Mouse (Mus musculus) hindbrain, postnatal 0 days (tissue): Measurements from ENCODE around the gene Tgm4. TPM values are rescaled to one million over a fixed set of nuclear protein-coding genes. Genes with fewer than 3 reads are reported as not detected.

ENCODE experiments used
- ATAC-seq: fragments of 200-750 bp; cut with Nextera tagmentation; 2 replicates; pipeline ENCODE4 v1.8.0; 2017; ENCODE audit warnings: mild to moderate bottlenecking, moderate TSS enrichment, moderate library complexity
- DNase-seq: peaks from one replicate; pipeline ENCODE4 v3.0.0-alpha.2; 2015; ENCODE audit warnings: low spot score
- H3K27ac ChIP-seq: fragments of 300-500 bp; sonication (generic); 2 replicates; pipeline ENCODE4 v1.5.1; 2014; ENCODE audit warnings: mild to moderate bottlenecking
- H3K27me3 ChIP-seq: fragments of 300-500 bp; sonication (generic); 2 replicates; pipeline ENCODE4 v1.6.1; 2014; ENCODE audit warnings: low read length, mixed read lengths; ENCODE audit not compliant: insufficient read depth
- H3K36me3 ChIP-seq: fragments of 300-500 bp; sonication (generic); 2 replicates; pipeline ENCODE4 v1.6.1; 2014; ENCODE audit warnings: low read length, mixed read lengths; ENCODE audit not compliant: insufficient read depth
- H3K4me1 ChIP-seq: fragments of 300-500 bp; sonication (generic); 2 replicates; pipeline ENCODE4 v1.6.1; 2014; ENCODE audit warnings: antibody characterized with exemption, low read length, mixed read lengths; ENCODE audit not compliant: insufficient read depth
- H3K4me2 ChIP-seq: fragments of 300-500 bp; sonication (generic); 2 replicates; pipeline ENCODE4 v1.6.1; 2014; ENCODE audit warnings: low read depth, mild to moderate bottlenecking, low read length, moderate library complexity, mixed read lengths
- H3K4me3 ChIP-seq: fragments of 300-500 bp; sonication (generic); 2 replicates; pipeline ENCODE4 v1.5.1; 2014; ENCODE audit warnings: low read length
- H3K9ac ChIP-seq: fragments of 300-500 bp; sonication (generic); replicated peaks from 2 replicates; pipeline ENCODE4 v1.6.1; 2014; ENCODE audit warnings: mild to moderate bottlenecking, low read length, moderate library complexity, mixed read lengths
- H3K9me3 ChIP-seq: fragments of 300-500 bp; sonication (generic); 2 replicates; pipeline ENCODE4 v1.6.1; 2016; ENCODE audit warnings: low read length, mixed read lengths
- CTCF ChIP-seq: IDR thresholded peaks from 2 replicates; pipeline ENCODE4 v1.5.1; 2016; ENCODE audit warnings: antibody characterized with exemption, control low read depth, low read depth
- WGBS: fragments of 180-500 bp; shearing (Covaris S2); extraction: QIAGEN DNeasy Blood & Tissue Kit; methylation state at CpG from one replicate; pipeline ENCODE4 v1.1.7; 2014; 5-methylcytosine and 5-hydroxymethylcytosine counted together
- polyA plus RNA-seq: library from polyadenylated mRNA; unstranded; fragments of >200 nt; fragmentation: Nextera tagmentation; extraction: Ambion mirVana; gene quantifications from 2 replicates; pipeline ENCODE4 v1.2.1, GENCODE M21; 2015
- total RNA-seq: library from RNA; depleted of rRNA; stranded (reverse); fragments of >200 nt; gene quantifications from 2 replicates; pipeline ENCODE4 v1.2.3, GENCODE M21; 2014; rRNA removed

The Tgm4 gene
- total RNA-seq (0.10 TPM in 1 of 2 replicates, not detected in the other), polyA plus RNA-seq (0.42 and 0.45 TPM in 2 replicates)

- Histone ChIP-seq H3K36me3 (no peaks in the 10 kb centered on the region), H3K9ac (no peak within 1 kb of the TSS), H3K9me3 (no peaks in the 10 kb centered on the region), H3K4me3 (no peak within 1 kb of the TSS), H3K27ac (no peak within 1 kb of the TSS), H3K27me3 (no peaks in the 10 kb centered on the region), H3K4me2 (no peak within 1 kb of the TSS), H3K4me1 (no peaks in the 10 kb centered on the region)
- 86% methylated on average over 4 of the region's 4 CpGs for WGBS
- no peak for TF ChIP-seq CTCF
- DNase-seq (no peak), ATAC-seq (no peak)
These were observed at the start of gene Tgm4 for GRCm38 (mm10) chr9:123034426-123034825. Tgm4 (plus strand) TSS chr9:123034726.

GRCm38 (mm10) chr9:122998406-122999192 is 35.9 kb upstream of the Tgm4 start:
- Histone ChIP-seq H3K9me3 (no peaks in the 10 kb centered on the region), H3K27me3 (no peaks in the 10 kb centered on the region), H3K4me2 (no peak overlapping the region), H3K27ac (no peak overlapping the region), H3K4me1 (no peaks in the 10 kb centered on the region), H3K9ac (no peak overlapping the region), H3K4me3 (no peak overlapping the region), H3K36me3 (no peaks in the 10 kb centered on the region)
- DNase-seq, result no peak
- WGBS, result 93% methylated on average over 10 of the region's 10 CpGs
- no peak for ATAC-seq
- TF ChIP-seq CTCF, result no peak

GRCm38 (mm10) chr9:122999193-122999586 is 35.3 kb upstream of the Tgm4 start:
- Histone ChIP-seq H3K36me3 (no peaks in the 10 kb centered on the region), H3K27me3 (no peaks in the 10 kb centered on the region), H3K9ac (no peak overlapping the region), H3K9me3 (no peaks in the 10 kb centered on the region), H3K4me1 (no peaks in the 10 kb centered on the region), H3K4me2 (no peak overlapping the region), H3K27ac (no peak overlapping the region), H3K4me3 (no peak overlapping the region)
- WGBS, result 98% methylated on average over 4 of the region's 4 CpGs
- no peak for TF ChIP-seq CTCF
- no peak for ATAC-seq
- no peak for DNase-seq

DNA sequence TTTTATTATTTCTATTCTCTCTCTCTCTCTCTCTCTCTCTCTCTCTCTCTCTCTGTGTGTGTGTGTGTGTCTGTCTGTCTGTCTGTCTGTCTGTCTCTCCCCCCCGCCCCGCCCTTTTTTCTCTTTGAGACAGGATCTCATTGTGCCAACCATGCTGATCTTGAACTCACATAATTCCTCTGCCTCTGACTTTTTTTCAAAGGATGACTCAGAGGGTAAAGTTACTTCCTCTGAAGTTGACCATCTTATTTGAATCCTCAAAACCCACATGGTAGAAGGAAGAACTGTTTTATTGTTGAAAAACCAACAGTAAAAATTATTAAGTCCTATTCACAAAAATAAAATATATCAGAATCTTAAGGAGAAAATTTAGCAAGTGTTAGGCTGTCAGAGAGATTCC is 29.8 kb upstream of the Tgm4 start:
- DNase-seq (no peak), ATAC-seq (no peak)
- H3K4me2 ChIP-seq, result no peak overlapping the region
- WGBS, result 100% methylated on average over 2 of the region's 2 CpGs
- H3K36me3 ChIP-seq, result no peaks in the 10 kb centered on the region; the same call in 1 of the 2 replicates
- H3K9ac ChIP-seq, result no peak overlapping the region
- no peaks in the 10 kb centered on the region for H3K9me3 ChIP-seq
- no peak for TF ChIP-seq CTCF
- no peak overlapping the region for H3K27ac ChIP-seq
- H3K4me1 ChIP-seq, result no peaks in the 10 kb centered on the region
- H3K4me3 ChIP-seq, result no peak overlapping the region
- H3K27me3 ChIP-seq, result no peaks in the 10 kb centered on the region

- no peak overlapping the region for H3K4me3 ChIP-seq
- TF ChIP-seq CTCF, result peak; percentile 67
- H3K4me2 ChIP-seq, result no peak overlapping the region
- WGBS, result 70% methylated on average over 6 of the region's 6 CpGs
- DNase-seq (peak; percentile 23), ATAC-seq (no peak)
- no peak overlapping the region for H3K9ac ChIP-seq
- H3K36me3 ChIP-seq, result no peaks in the 10 kb centered on the region; the same call in 1 of the 2 replicates
- no peaks in the 10 kb centered on the region for H3K4me1 ChIP-seq
- H3K27ac ChIP-seq, result no peak overlapping the region
- no peaks in the 10 kb centered on the region for H3K27me3 ChIP-seq
- H3K9me3 ChIP-seq, result no peaks in the 10 kb centered on the region
These were observed 28.5 kb upstream of the Tgm4 start for GRCm38 (mm10) chr9:123006071-123006470.

- no peaks in the 10 kb centered on the region for H3K36me3 ChIP-seq
- H3K27me3 ChIP-seq, result no peaks in the 10 kb centered on the region
- ATAC-seq (peak; percentile 96), DNase-seq (peak; percentile 90)
- peak within 1 kb of the TSS; percentile 77 for H3K4me3 ChIP-seq
- H3K9me3 ChIP-seq, result no peaks in the 10 kb centered on the region
- H3K4me1 ChIP-seq, result peaks cover 6% of the 10 kb centered on the region
- peak within 1 kb of the TSS; percentile 85 for H3K27ac ChIP-seq
- H3K4me2 ChIP-seq, result peak within 1 kb of the TSS; percentile 87
- no peak for TF ChIP-seq CTCF
- H3K9ac ChIP-seq, result peak within 1 kb of the TSS; percentile 79
- under 1% methylated on average over 46 of the region's 69 CpGs for WGBS
These were observed 13.4 kb upstream of the Tgm4 start, which contains the start of gene Tmem42 for GRCm38 (mm10) chr9:123020995-123021631. Tmem42 (plus strand) TSS chr9:123021326.
